Mouse (Mus musculus) myocyte (in vitro differentiated cells): ENCODE data around the gene Prss8. TPM values are rescaled to one million over a fixed set of nuclear protein-coding genes. Genes with fewer than 3 reads are reported as not detected.

Source experiments
- H3K27me3 ChIP-seq: one replicate; pipeline ENCODE4 v1.6.1; 2011; ENCODE audit not compliant: control insufficient read depth, insufficient read depth, insufficient read length
- H3K36me3 ChIP-seq: one replicate; pipeline ENCODE4 v1.6.1; 2011; ENCODE audit not compliant: control insufficient read depth, insufficient read depth
- H3K4me2 ChIP-seq: one replicate; pipeline ENCODE4 v1.6.1; 2011; ENCODE audit warnings: low read depth, control low read depth
- H3K4me3 ChIP-seq: one replicate; pipeline ENCODE4 v1.5.1; 2011; ENCODE audit warnings: mild to moderate bottlenecking, control low read depth, moderate library complexity
- H3K79me2 ChIP-seq: one replicate; pipeline ENCODE4 v1.6.1; 2011; ENCODE audit not compliant: control insufficient read depth, insufficient read depth
- H3ac ChIP-seq: one replicate; pipeline ENCODE4 v1.6.1; 2011; ENCODE audit not compliant: control insufficient read depth, insufficient read length
- CEBPB ChIP-seq: IDR thresholded peaks from 2 replicates; pipeline ENCODE4 v1.6.1; 2011; ENCODE audit warnings: mild to moderate bottlenecking, moderate library complexity; ENCODE audit not compliant: poor library complexity, insufficient read depth, severe bottlenecking
- E2F4 ChIP-seq: IDR thresholded peaks from one replicate; pipeline ENCODE4 v1.6.1; 2011; ENCODE audit warnings: mild to moderate bottlenecking, control low read depth, moderate library complexity; ENCODE audit not compliant: insufficient read depth
- MAX ChIP-seq: IDR thresholded peaks from one replicate; pipeline ENCODE4 v1.6.1; 2011; ENCODE audit warnings: low read depth, mild to moderate bottlenecking, control low read depth
- MYOD1 ChIP-seq, 3 experiments: IDR thresholded peaks; one replicate each; pipeline ENCODE4 v1.6.1; 2011; ENCODE audit warnings: control low read depth in 2 of 3, low read depth in 2 of 3, mild to moderate bottlenecking in 2 of 3, moderate library complexity in 1 of 3; ENCODE audit not compliant: insufficient read length in 2 of 3, control insufficient read depth in 1 of 3
- MYOG ChIP-seq, 3 experiments: IDR thresholded peaks; one replicate each; pipeline ENCODE4 v1.6.1; 2011; ENCODE audit warnings: control low read depth in 2 of 3, low read depth in 2 of 3, mild to moderate bottlenecking in 2 of 3; ENCODE audit not compliant: insufficient read length in 2 of 3, control insufficient read depth in 1 of 3, insufficient read depth in 1 of 3
- POLR2A ChIP-seq: IDR thresholded peaks from one replicate; pipeline ENCODE4 v1.6.1; 2011; ENCODE audit warnings: low read depth, mild to moderate bottlenecking, control low read depth, moderate library complexity; ENCODE audit not compliant: insufficient read length
- POLR2AphosphoS2 ChIP-seq: IDR thresholded peaks from one replicate; pipeline ENCODE4 v1.6.1; 2011; ENCODE audit warnings: low read depth, control low read depth; ENCODE audit not compliant: insufficient read length
- REST ChIP-seq: IDR thresholded peaks from one replicate; pipeline ENCODE4 v1.6.1; 2011; ENCODE audit warnings: mild to moderate bottlenecking, control low read depth, moderate library complexity; ENCODE audit not compliant: insufficient read depth, insufficient read length
- SRF ChIP-seq: IDR thresholded peaks from one replicate; pipeline ENCODE4 v1.6.1; 2011; ENCODE audit warnings: low read depth; ENCODE audit not compliant: control insufficient read depth, insufficient read length
- TCF12 ChIP-seq: IDR thresholded peaks from one replicate; pipeline ENCODE4 v1.6.1; 2011; ENCODE audit warnings: mild to moderate bottlenecking, control low read depth; ENCODE audit not compliant: poor library complexity, insufficient read depth, severe bottlenecking
- TCF3 ChIP-seq: IDR thresholded peaks from one replicate; pipeline ENCODE4 v1.6.1; 2011; ENCODE audit warnings: low read depth, control low read depth; ENCODE audit not compliant: insufficient read length
- USF1 ChIP-seq: IDR thresholded peaks from one replicate; pipeline ENCODE4 v1.6.1; 2011; ENCODE audit warnings: low read depth, mild to moderate bottlenecking, control low read depth, moderate library complexity
- polyA plus RNA-seq: library from polyadenylated mRNA; unstranded; fragments of >200 nt; fragmentation: generic; extraction: Trizol; gene quantifications from one replicate; pipeline ENCODE4 v1.2.1, GENCODE M21; 2012; ENCODE audit warnings: missing spikeins

The Prss8 gene
- polyA plus RNA-seq, 1 experiment: 0.06 TPM

GRCm38 (mm10) chr7:127927726-127928125 lies 2.2 kb downstream of the Prss8 start:
- no peaks in the 10 kb centered on the region for H3K79me2 ChIP-seq
- TF ChIP-seq E2F4 (no peak), MAX (no peak), SRF (no peak), POLR2A (no peak), USF1 (no peak), TCF3 (no peak), MYOD1 (IDR thresholded peaks at IDR 0.05; ENCODE audit: control insufficient read depth in 1 of 3, insufficient read length in 2 of 3, low read depth in 2 of 3) (no peak), TCF12 (no peak), MYOG (IDR thresholded peaks at IDR 0.05; ENCODE audit: control insufficient read depth in 1 of 3, insufficient read depth in 1 of 3, insufficient read length in 2 of 3, low read depth in 2 of 3) (no peak), POLR2AphosphoS2 (no peak), REST (no peak), CEBPB (no peak)
- H3K36me3 ChIP-seq: peaks cover 4% of the 10 kb centered on the region
- no peak overlapping the region for H3K4me3 ChIP-seq
- H3K27me3 ChIP-seq: no peaks in the 10 kb centered on the region
- H3ac ChIP-seq: no peak overlapping the region
- no peak overlapping the region for H3K4me2 ChIP-seq

- Histone ChIP-seq H3ac (no peak overlapping the region), H3K4me2 (no peak overlapping the region), H3K36me3 (peaks cover 8% of the 10 kb centered on the region), H3K27me3 (no peaks in the 10 kb centered on the region), H3K79me2 (no peaks in the 10 kb centered on the region), H3K4me3 (no peak overlapping the region)
- no peak for TF ChIP-seq TCF12
- TF ChIP-seq E2F4: no peak
- no peak for TF ChIP-seq TCF3
- TF ChIP-seq POLR2AphosphoS2: no peak
- no peak for TF ChIP-seq MYOG (IDR thresholded peaks at IDR 0.05; ENCODE audit: control insufficient read depth in 1 of 3, insufficient read depth in 1 of 3, insufficient read length in 2 of 3, low read depth in 2 of 3)
- no peak for TF ChIP-seq MYOD1 (IDR thresholded peaks at IDR 0.05; ENCODE audit: control insufficient read depth in 1 of 3, insufficient read length in 2 of 3, low read depth in 2 of 3)
Measured at GRCm38 (mm10) chr7:127926846-127927245, 3.1 kb downstream of the Prss8 start.

GRCm38 (mm10) chr7:127926066-127926465 lies 3.8 kb downstream of the Prss8 start:
- Histone ChIP-seq H3K4me2 (no peak overlapping the region), H3K79me2 (no peaks in the 10 kb centered on the region), H3K27me3 (no peaks in the 10 kb centered on the region), H3K4me3 (no peak overlapping the region), H3K36me3 (peaks cover 8% of the 10 kb centered on the region), H3ac (no peak overlapping the region)
- no peak for TF ChIP-seq SRF
- no peak for TF ChIP-seq TCF3
- TF ChIP-seq MYOG (IDR thresholded peaks at IDR 0.05; ENCODE audit: control insufficient read depth in 1 of 3, insufficient read depth in 1 of 3, insufficient read length in 2 of 3, low read depth in 2 of 3): no peak
- no peak for TF ChIP-seq REST
- no peak for TF ChIP-seq TCF12
- no peak for TF ChIP-seq E2F4
- TF ChIP-seq USF1: no peak
- no peak for TF ChIP-seq POLR2AphosphoS2
- no peak for TF ChIP-seq CEBPB
- no peak for TF ChIP-seq POLR2A
- no peak for TF ChIP-seq MYOD1 (IDR thresholded peaks at IDR 0.05; ENCODE audit: control insufficient read depth in 1 of 3, insufficient read length in 2 of 3, low read depth in 2 of 3)
- no peak for TF ChIP-seq MAX

GRCm38 (mm10) chr7:127925252-127925651 lies 4.7 kb downstream of the Prss8 start:
- H3ac ChIP-seq: no peak overlapping the region
- no peaks in the 10 kb centered on the region for H3K27me3 ChIP-seq
- no peak overlapping the region for H3K4me2 ChIP-seq
- H3K36me3 ChIP-seq: peaks cover 8% of the 10 kb centered on the region
- no peaks in the 10 kb centered on the region for H3K79me2 ChIP-seq
- no peak for TF ChIP-seq REST
- no peak for TF ChIP-seq TCF12
- no peak for TF ChIP-seq USF1
- no peak for TF ChIP-seq POLR2AphosphoS2
- no peak for TF ChIP-seq MYOG (IDR thresholded peaks at IDR 0.05; ENCODE audit: control insufficient read depth in 1 of 3, insufficient read depth in 1 of 3, insufficient read length in 2 of 3, low read depth in 2 of 3)
- no peak for TF ChIP-seq MYOD1 (IDR thresholded peaks at IDR 0.05; ENCODE audit: control insufficient read depth in 1 of 3, insufficient read length in 2 of 3, low read depth in 2 of 3)
- TF ChIP-seq CEBPB: no peak
- no peak for TF ChIP-seq TCF3
- TF ChIP-seq SRF: no peak
- TF ChIP-seq MAX: no peak
- no peak for TF ChIP-seq POLR2A
- no peak for TF ChIP-seq E2F4
- no peak overlapping the region for H3K4me3 ChIP-seq

- TF ChIP-seq MYOG (IDR thresholded peaks at IDR 0.05; ENCODE audit: control insufficient read depth in 1 of 3, insufficient read depth in 1 of 3, insufficient read length in 2 of 3, low read depth in 2 of 3) (no peak), TCF3 (no peak), CEBPB (no peak), USF1 (no peak), POLR2A (no peak), REST (no peak), SRF (no peak), TCF12 (no peak), E2F4 (no peak), MYOD1 (IDR thresholded peaks at IDR 0.05; ENCODE audit: control insufficient read depth in 1 of 3, insufficient read length in 2 of 3, low read depth in 2 of 3) (no peak), POLR2AphosphoS2 (no peak), MAX (no peak)
- Histone ChIP-seq H3ac (no peak overlapping the region), H3K36me3 (peaks cover 8% of the 10 kb centered on the region), H3K27me3 (no peaks in the 10 kb centered on the region), H3K4me2 (no peak overlapping the region), H3K4me3 (no peak overlapping the region), H3K79me2 (no peaks in the 10 kb centered on the region)
Measured at GRCm38 (mm10) chr7:127923714-127924113, 6.2 kb downstream of the Prss8 start.
